ENCODE assay signal across 10 mouse cellular contexts in genomic region chr10:78308617-78309016, GRCm38 (mm10).
"Had no signal": no experiment of that assay in that cellular context is flagged by ENCODE, and none has a peak within 500 bp of the region (broad histone marks: within the 10 kb centered on the region; RNA-seq: fewer than 3 reads in every experiment).

No protein-coding gene starts in this region.

- H3K27ac ChIP-seq: limb, embryonic 13.5 days; liver, embryonic 12.5 days; midbrain, embryonic 10.5 days; midbrain, embryonic 15.5 days; neural tube, embryonic 13.5 days had no signal

- H3K9ac ChIP-seq: limb, embryonic 13.5 days; liver, embryonic 12.5 days; midbrain, embryonic 15.5 days; neural tube, embryonic 13.5 days had no signal

- H3K4me3 ChIP-seq: limb, embryonic 13.5 days; liver, embryonic 12.5 days; midbrain, embryonic 10.5 days; midbrain, embryonic 15.5 days; neural tube, embryonic 13.5 days had no signal

- ATAC-seq: liver, embryonic 12.5 days; midbrain, embryonic 15.5 days had no signal

- H3K27me3 ChIP-seq: limb, embryonic 13.5 days; midbrain, embryonic 15.5 days; neural tube, embryonic 13.5 days had no signal

- H3K4me2 ChIP-seq: limb, embryonic 13.5 days; liver, embryonic 12.5 days; midbrain, embryonic 15.5 days; neural tube, embryonic 13.5 days had no signal

- H3K36me3 ChIP-seq: liver, embryonic 12.5 days; midbrain, embryonic 15.5 days had no signal

- DNase-seq: kidney, postnatal 10 days; left cerebral cortex, postnatal 4 days; lung, adult 18-20 months; retina, postnatal 1 day; thymus, postnatal 36 days had no signal

- H3K9me3 ChIP-seq: limb, embryonic 13.5 days; liver, embryonic 12.5 days; midbrain, embryonic 10.5 days; midbrain, embryonic 15.5 days; neural tube, embryonic 13.5 days had no signal
